Mouse (Mus musculus) T-helper 17 cell (primary cell): ENCODE results near the gene Epb41l5.

Source experiments
- in situ Hi-C, 2 experiments: fragments of 300-600 bp; cut with MboI, MseI; formaldehyde crosslinking; loops; 1 replicate in 1 of 2; 2 replicates in 1 of 2; pipeline ENCODE4 v1.15.1; 2025; ENCODE audit warnings: high pct_unique_total_duplicates in 2 of 2

The Epb41l5 gene

GRCm38 (mm10) chr1:119504260-119505062 lies 144.3 kb downstream of the Epb41l5 start, which contains the start of gene Ralb:
Gene Ralb (minus strand): TSS chr1:119504794.
- in situ Hi-C loops = loop anchor here in 1 of 2 experiments (10.0 kb wide), 1 partner anchor 1920 kb away; no protein-coding TSS in a partner anchor

- in situ Hi-C loops = loop anchor here in 1 of 2 experiments (10.0 kb wide), 1 partner anchor 1921 kb away; no protein-coding TSS in a partner anchor
These were observed 145.0 kb downstream of the Epb41l5 start for GRCm38 (mm10) chr1:119503808-119504207.

- in situ Hi-C loops = loop anchor here in 1 of 2 experiments (10.0 kb wide), 1 partner anchor 1922 kb away; no protein-coding TSS in a partner anchor
These were observed 145.6 kb downstream of the Epb41l5 start for GRCm38 (mm10) chr1:119503181-119503580.

GRCm38 (mm10) chr1:119502729-119503128 lies 146.1 kb downstream of the Epb41l5 start:
- in situ Hi-C loops = loop anchor here in 1 of 2 experiments (10.0 kb wide), 1 partner anchor 1922 kb away; no protein-coding TSS in a partner anchor

- in situ Hi-C loops = loop anchor here in 1 of 2 experiments (10.0 kb wide), 1 partner anchor 1923 kb away; no protein-coding TSS in a partner anchor
These were observed 146.9 kb downstream of the Epb41l5 start for GRCm38 (mm10) chr1:119501881-119502280.

- in situ Hi-C loops = no loop called here
These were observed 149.3 kb downstream of the Epb41l5 start for GRCm38 (mm10) chr1:119499456-119499855.

- in situ Hi-C loops = no loop called here
These were observed 150.1 kb downstream of the Epb41l5 start for GRCm38 (mm10) chr1:119498536-119499231.

- in situ Hi-C loops = no loop called here
These were observed 151.3 kb downstream of the Epb41l5 start for GRCm38 (mm10) chr1:119497346-119498004.

GRCm38 (mm10) chr1:119495396-119495775 lies 153.4 kb downstream of the Epb41l5 start:
- in situ Hi-C loops = no loop called here
